Mouse (Mus musculus) E14TG2a.4 (cell line): Measurements from ENCODE around the gene Gpa33.
A peak's percentile ranks its signal among the peaks of the same experiment; 100 is the strongest.

Experiments
- H3K27me3 ChIP-seq: 2 replicates; pipeline ENCODE4 v1.6.1; 2014; ENCODE audit warnings: low read length, control low read depth; ENCODE audit not compliant: insufficient read depth
- H3K36me3 ChIP-seq: 2 replicates; pipeline ENCODE4 v1.6.1; 2014; ENCODE audit warnings: low read length, control low read depth; ENCODE audit not compliant: insufficient read depth
- H3K4me1 ChIP-seq: replicated peaks from 2 replicates; pipeline ENCODE4 v1.6.1; 2014; ENCODE audit warnings: low read depth, low read length, control low read depth
- H3K4me3 ChIP-seq: replicated peaks from 2 replicates; pipeline ENCODE4 v1.5.1; 2014; ENCODE audit warnings: mild to moderate bottlenecking, low read length
- H3K9me3 ChIP-seq: 2 replicates; pipeline ENCODE4 v1.6.1; 2014; ENCODE audit warnings: low read length, control low read depth
- CTCF ChIP-seq: conservative IDR thresholded peaks from 2 replicates; pipeline ENCODE4 v1.5.1; 2014; ENCODE audit warnings: low read length
- NANOG ChIP-seq: IDR thresholded peaks from 2 replicates; pipeline ENCODE4 v1.6.1; 2014; ENCODE audit warnings: borderline replicate concordance, low read length, mixed read lengths
- POU5F1 ChIP-seq: IDR thresholded peaks from 2 replicates; pipeline ENCODE4 v1.6.1; 2014; ENCODE audit warnings: low read length, borderline replicate concordance

Gene Gpa33

DNA sequence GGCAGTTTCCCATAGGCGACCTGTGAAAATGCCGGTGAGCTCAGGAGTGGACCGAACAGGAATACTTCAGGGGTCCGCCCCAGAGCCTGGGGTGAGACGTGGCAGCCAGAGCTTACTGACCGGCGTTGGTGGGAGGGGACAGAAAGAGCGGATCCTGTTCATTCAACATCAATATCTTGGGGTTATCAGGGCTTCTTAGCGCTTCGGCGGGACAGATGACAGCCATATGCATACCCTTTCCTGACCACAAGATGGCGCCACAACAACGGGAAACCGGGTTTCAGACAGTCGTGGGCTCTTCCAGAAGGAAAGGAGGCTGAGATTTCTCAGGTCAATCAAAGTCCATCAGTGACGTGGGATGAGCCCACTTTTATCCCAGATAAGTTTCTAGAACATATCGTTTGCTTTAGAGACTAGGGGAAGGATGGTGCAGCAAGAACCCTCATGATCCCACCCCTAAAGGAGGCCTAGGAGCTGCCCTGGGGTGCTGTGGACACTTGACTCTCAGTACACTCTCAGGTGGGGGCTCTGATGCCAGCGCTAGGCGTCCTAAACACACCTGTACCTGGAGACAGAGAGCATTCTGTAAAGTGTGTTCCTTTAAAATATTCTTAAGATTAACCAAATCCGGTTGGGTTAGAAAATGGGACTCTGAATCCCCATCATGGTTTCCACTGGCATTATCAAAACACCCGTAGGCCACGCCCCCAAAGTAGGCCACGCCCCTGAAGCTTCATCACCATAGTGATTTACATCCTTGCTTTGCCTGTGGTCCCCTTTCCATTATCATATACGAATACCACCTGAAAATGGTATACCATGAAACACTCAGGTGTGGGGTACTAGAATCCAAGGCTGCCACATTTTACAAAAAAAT, 30.8 kb downstream of the Gpa33 start:
- TF ChIP-seq CTCF (peak; percentile 85), NANOG (no peak)
- H3K36me3 ChIP-seq, result peaks cover 96% of the 10 kb centered on the region

DNA sequence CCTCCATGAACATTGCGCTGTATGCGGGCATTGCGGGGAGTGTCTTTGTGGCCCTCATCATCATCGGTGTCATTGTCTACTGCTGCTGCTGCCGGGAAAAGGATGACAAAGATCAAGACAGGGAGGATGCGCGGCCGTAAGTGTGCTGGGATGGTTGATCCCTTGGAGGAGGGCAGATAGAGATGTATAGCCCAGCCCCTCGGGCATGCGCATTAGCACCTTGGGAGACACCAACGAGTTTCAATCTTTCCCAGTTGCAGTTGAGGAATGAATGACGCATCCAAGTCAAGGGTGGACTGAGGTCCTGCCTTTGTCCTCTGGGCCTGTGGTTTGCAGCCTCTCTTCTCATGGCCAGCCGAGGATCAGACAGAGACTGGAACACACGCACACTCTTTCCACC, 34.5 kb downstream of the Gpa33 start:
- TF ChIP-seq CTCF, result no peak
- TF ChIP-seq POU5F1, result peak; percentile 97
- H3K4me3 ChIP-seq, result no peak overlapping the region

More for the DNA sequence above, 30.8 kb downstream of the Gpa33 start:
- Histone ChIP-seq H3K9me3 (peaks cover 68% of the 10 kb centered on the region), H3K4me1 (peaks cover 45% of the 10 kb centered on the region), H3K27me3 (no peaks in the 10 kb centered on the region), H3K4me3 (0 out of 2 replicates have a peak overlapping the region, but pooled peaks have one; percentile 11)

DNA sequence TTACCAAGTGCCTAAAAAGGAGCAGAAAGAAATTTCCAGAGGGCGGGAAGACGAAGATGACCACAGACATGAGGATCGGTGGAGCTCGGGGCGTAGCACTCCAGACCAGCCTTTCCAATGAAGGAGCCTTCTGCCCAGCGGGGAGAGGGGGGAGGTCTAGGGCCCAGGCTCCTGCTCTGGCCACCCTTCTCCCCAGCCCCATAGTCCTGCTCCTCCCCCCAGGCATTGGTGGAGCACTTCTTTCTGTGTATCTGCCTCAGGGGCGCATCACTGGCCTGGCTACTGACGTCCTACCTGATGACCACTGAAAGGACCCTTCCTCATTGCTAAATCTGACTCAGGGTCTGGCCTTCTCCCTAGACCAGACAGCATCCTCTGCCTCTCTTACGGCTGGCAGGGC, 35.1 kb downstream of the Gpa33 start:
- peaks cover 77% of the 10 kb centered on the region for H3K36me3 ChIP-seq
- no peaks in the 10 kb centered on the region for H3K27me3 ChIP-seq
- peaks cover 4% of the 10 kb centered on the region for H3K4me1 ChIP-seq
- TF ChIP-seq CTCF (no peak), NANOG (no peak), POU5F1 (no peak)
- peaks cover 81% of the 10 kb centered on the region for H3K9me3 ChIP-seq
- H3K4me3 ChIP-seq, result peak overlapping the region; percentile 26

More for the DNA sequence above, 34.5 kb downstream of the Gpa33 start:
- Histone ChIP-seq H3K9me3 (peaks cover 85% of the 10 kb centered on the region), H3K36me3 (peaks cover 82% of the 10 kb centered on the region), H3K27me3 (no peaks in the 10 kb centered on the region), H3K4me1 (peaks cover 8% of the 10 kb centered on the region)

DNA sequence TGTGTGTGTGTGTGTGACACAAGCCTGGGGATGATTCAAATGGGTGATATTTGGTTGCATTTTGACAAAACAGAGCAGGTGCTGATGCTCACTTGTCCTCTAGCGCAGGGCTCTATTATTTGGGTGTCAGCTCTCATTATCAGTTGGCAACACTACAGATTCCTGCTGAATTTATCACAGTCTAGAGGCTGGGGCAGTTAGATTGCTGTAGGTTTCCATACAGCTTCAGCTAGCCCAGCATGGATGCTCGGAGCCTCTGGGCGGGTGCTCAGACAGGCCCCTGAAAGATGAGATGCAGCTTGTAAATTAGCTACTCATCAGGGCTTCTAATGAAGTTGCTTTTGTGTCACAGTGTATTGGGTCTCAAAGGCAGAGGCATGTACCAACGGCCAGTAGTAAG, 37.4 kb downstream of the Gpa33 start:
- H3K4me3 ChIP-seq, result no peak overlapping the region

DNA sequence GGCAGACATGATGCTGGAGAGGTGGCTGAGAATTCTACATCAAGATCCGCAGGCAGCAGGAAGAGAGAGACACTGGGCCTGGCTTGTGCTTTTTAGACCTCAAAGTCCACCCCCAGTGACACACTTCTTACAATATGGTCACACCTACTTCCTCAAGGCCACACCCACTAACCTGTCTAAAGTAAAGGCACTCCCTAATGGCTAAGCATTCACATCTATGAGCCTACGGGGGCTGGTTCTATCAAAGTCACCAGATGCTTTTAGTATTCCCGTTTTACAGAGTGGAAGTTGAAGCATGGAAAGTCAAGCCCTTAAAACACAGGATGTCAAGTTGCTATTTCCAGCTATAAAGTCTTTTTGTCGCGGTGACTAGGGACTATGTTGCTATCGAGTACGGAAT, 38.0 kb downstream of the Gpa33 start:
- TF ChIP-seq CTCF (no peak), NANOG (no peak), POU5F1 (no peak)
- Histone ChIP-seq H3K4me3 (no peak overlapping the region), H3K27me3 (no peaks in the 10 kb centered on the region), H3K9me3 (peaks cover 53% of the 10 kb centered on the region), H3K4me1 (no peaks in the 10 kb centered on the region), H3K36me3 (peaks cover 49% of the 10 kb centered on the region)

More for the DNA sequence above, 37.4 kb downstream of the Gpa33 start:
- H3K4me1 ChIP-seq, result no peaks in the 10 kb centered on the region
- no peak for TF ChIP-seq POU5F1
- TF ChIP-seq CTCF, result no peak
- no peak for TF ChIP-seq NANOG
- H3K36me3 ChIP-seq, result peaks cover 55% of the 10 kb centered on the region
- H3K27me3 ChIP-seq, result no peaks in the 10 kb centered on the region
- peaks cover 59% of the 10 kb centered on the region for H3K9me3 ChIP-seq

DNA sequence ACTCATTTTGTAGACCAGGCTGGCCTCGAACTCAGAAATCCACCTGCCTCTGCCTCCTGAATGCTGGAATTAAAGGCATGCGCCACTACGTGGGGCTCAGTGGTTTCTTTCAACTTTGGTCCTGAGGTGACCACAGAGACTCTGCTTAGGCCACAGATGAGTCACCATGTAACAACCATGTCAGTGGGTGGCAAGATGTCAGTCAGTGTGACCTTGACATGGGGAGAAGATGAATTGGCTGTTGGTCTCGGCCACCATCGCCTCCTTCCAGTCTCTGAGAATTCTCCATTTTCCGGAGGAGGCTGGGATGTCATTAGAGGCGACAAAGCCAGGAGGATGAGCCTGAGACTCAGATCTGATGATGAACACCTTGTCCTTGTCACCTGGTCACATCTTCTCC, 39.7 kb downstream of the Gpa33 start:
- Histone ChIP-seq H3K36me3 (peaks cover 32% of the 10 kb centered on the region), H3K4me1 (no peaks in the 10 kb centered on the region), H3K4me3 (no peak overlapping the region), H3K9me3 (peaks cover 50% of the 10 kb centered on the region), H3K27me3 (no peaks in the 10 kb centered on the region)
- no peak for TF ChIP-seq NANOG
- TF ChIP-seq CTCF, result no peak
- no peak for TF ChIP-seq POU5F1

DNA sequence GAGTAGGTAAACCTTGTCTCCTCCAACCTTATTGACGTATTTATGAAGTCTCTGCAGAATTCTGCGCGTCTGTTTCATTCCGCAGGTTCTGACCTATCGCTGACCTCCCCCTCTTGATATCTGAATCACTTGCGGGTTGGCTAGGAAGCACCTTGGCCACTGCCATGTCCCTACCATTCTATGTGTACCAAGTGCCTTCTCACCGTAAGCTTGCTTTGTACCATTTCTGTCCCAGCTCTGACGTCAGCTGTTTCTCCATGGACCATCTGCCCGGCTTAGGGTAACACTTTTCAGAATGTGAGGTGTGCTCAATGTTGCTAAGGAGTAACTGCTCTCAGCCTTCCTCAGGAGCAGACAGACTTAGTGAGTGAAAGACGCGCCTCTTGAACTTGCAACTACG, 40.8 kb downstream of the Gpa33 start:
- TF ChIP-seq NANOG (no peak), POU5F1 (no peak), CTCF (no peak)
- Histone ChIP-seq H3K36me3 (peaks cover 20% of the 10 kb centered on the region), H3K27me3 (no peaks in the 10 kb centered on the region), H3K4me3 (no peak overlapping the region), H3K4me1 (no peaks in the 10 kb centered on the region), H3K9me3 (peaks cover 40% of the 10 kb centered on the region)

DNA sequence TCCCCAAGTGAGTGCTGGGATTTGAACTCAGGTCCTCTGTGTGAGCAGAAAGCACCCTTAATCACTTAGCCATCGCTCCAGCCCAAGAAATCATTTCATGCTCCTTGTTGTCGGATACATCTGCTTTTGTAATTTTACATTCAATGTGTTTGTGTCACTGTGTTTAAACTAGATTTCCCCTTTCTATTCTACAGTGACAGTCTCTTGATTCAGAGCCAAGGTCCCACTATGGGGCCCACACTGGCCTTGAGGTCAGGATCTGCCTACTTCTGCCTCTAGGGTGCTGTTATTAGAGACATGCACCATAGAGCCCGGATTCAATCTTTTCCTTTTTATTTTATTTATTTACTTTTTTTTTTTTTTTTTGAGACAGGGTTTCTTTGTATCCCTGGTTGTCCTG, 43.0 kb downstream of the Gpa33 start:
- H3K36me3 ChIP-seq, result 0 out of 2 replicates have a peak, but pooled peaks cover 2% of the 10 kb centered on the region
- H3K9me3 ChIP-seq, result peaks cover 18% of the 10 kb centered on the region
- TF ChIP-seq NANOG, result no peak
- no peak for TF ChIP-seq CTCF
- no peak for TF ChIP-seq POU5F1
- no peaks in the 10 kb centered on the region for H3K27me3 ChIP-seq
- no peaks in the 10 kb centered on the region for H3K4me1 ChIP-seq
- no peak overlapping the region for H3K4me3 ChIP-seq

DNA sequence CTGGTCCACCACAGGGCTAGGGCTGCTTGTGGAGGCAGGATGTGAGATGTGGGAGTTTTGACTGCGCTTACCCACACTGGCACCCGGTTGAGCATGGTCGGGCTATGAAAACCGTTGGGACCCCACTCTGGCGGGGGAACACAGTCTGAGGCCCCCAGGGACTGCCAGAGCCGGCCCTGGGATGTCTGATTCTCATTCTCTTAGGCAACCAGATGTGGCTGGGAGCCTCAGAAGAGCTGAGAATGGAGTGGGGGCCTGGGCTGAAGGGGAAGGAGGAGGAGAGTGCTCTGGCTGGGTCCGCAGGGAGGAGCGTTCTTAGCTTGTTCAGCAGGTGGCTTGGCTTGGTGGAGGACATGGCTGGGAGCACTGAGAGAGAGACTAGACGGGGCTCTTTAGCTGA, 43.6 kb downstream of the Gpa33 start:
- TF ChIP-seq NANOG (no peak), CTCF (no peak)
- no peaks in the 10 kb centered on the region for H3K27me3 ChIP-seq
- no peaks in the 10 kb centered on the region for H3K36me3 ChIP-seq
- H3K4me1 ChIP-seq, result no peaks in the 10 kb centered on the region
- peaks cover 15% of the 10 kb centered on the region for H3K9me3 ChIP-seq
- no peak overlapping the region for H3K4me3 ChIP-seq
